Mouse (Mus musculus): ENCODE results near the gene Uevld.
"Not testable (repeated sequence)": the region's sequence is repeated elsewhere in the genome, so short reads cannot be mapped to it uniquely, and the experiment has no call there.

Gene Uevld

DNA sequence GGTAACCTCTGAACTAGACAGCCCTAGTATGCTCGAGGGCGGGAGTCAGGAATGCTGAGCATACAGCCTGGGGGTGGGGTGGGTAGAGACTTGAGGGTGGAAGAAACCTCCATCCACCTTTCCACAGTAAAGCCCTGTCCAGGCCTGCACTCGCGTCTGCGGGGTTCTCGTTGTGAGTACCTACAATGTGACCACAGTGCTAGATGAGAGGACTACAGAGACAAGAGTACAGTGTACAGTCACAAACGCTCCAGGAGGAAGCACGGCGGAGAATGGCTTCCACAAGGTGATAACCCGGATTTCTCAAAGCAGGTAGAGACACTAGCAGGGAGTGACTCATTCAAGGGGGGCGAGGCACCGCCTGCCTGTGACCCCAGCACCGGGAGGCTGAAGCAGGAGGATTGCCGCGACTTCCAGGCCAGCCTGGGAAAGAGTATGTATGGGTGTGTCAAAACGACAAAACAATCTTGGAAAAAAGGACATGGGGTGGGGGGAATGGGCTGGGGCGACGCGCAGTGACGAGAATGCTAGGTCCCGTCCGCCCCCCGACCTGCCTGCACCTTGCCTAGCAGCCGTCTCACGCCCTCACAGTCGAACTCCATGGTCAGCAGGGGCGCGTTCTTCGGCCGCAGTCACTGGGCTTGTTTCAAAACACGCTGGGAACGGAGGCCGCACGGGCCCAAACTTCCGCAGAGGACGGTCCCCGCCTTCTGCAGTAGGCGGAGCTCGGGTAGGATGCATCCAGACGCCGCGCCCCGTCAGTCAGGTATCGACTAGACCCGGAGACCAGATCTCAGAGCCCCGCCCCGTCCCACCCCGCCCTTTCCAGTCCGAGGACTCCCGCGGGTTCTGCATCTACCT, at the start of gene Uevld:
Gene Uevld (minus strand): TSS at position 697 of the 861 bp plus-strand sequence.
- peak; percentile 97 for DNase-seq

DNA sequence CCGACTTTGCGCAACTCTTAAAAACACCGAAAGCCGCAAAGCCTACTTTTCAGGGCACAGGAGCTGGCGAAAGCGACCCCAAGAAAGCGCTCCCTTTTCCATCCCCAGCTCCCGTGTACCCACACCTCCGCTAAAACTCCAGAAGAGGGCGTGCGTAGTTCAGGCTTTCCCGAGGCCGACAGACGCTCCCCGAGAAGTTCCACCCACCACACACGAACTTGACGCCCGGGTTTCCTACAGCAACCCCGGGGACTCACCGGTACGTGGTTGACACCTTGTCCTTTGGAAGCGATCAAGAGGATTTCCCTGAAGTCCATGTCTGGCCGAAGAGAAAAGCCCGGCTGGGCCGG, 49.5 kb upstream of the Uevld start:
- no peak for DNase-seq

DNA sequence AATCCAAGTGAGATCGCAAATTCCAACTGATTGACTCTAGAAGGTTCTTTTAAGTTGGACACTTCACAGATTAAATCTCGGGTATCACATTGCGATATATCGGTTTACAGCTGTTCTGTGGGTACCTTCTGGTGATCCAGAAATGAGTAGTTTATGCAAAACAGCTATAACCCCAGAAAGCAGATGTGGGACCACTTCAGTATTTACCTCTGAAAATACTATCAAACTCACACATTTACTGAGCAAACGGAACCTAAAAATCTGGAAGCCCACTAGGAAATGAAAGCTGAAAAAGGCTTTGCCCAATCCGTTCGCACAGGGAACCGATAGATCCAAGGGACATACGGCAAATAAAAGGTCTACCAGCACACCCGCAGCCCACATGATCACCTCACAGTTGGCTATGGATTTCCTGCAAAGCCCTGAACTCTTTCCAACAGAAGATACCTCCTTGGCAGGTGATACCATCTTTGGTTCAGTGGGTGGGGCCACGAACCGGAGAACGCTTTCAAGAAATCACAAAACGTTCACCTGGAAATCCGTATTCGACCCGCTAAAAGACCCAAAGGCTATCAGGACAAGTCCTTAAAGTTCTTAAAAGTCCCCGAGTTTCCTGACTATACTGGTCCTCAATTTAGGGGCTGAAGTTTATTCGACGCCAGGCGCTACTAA, 48.9 kb upstream of the Uevld start:
- DNase-seq = no peak

DNA sequence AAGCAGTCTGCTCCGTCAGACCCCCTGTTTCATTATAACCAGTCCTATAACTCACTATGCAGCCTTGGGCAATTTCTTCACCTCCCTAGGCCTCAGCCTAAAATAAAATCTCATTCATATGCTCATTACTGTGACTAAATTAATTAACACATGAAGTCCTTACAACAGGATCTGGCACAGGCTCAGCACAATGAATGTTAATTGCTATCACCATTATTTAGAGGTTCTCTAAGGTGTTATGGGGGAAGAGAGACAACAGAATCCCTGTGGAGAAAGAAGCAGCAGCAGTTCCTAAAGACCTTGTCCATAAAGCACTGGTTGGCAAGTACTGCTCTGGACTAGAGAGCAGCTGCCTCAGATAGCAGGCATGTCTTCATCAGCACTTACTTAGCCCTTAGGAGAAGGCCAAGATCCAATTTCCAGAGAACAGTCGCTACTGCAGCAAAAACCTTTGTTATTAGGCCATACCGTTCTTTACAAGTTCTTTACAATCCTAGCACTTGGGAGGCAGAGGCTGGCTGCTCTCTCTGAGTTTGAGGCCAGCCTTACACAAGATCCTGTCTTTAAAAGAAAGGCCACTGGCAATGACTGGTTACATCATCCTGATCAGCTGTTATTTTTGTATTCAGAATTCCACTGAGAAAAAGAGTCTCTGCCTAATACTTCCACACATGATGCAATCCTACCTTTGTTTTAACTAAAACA, 45.2 kb upstream of the Uevld start:
- no peak for DNase-seq

DNA sequence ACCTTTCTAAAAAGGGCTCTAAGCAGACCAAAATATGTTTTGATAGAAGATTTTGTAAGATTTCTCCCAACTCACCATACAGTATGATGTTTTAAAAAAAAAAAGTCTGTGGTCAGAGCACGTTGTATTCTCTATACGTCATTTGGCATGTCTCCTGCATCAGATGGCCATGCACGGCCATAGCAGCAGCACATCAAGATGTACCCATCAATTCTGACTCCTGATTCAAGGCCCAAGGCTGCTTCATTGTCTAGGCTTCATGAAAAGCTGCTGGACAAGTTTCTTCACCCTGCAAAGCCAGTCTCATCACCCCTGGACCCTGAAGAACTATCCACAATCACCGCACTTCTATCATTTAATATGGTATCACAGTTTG, 43.6 kb upstream of the Uevld start:
- DNase-seq = no peak

DNA sequence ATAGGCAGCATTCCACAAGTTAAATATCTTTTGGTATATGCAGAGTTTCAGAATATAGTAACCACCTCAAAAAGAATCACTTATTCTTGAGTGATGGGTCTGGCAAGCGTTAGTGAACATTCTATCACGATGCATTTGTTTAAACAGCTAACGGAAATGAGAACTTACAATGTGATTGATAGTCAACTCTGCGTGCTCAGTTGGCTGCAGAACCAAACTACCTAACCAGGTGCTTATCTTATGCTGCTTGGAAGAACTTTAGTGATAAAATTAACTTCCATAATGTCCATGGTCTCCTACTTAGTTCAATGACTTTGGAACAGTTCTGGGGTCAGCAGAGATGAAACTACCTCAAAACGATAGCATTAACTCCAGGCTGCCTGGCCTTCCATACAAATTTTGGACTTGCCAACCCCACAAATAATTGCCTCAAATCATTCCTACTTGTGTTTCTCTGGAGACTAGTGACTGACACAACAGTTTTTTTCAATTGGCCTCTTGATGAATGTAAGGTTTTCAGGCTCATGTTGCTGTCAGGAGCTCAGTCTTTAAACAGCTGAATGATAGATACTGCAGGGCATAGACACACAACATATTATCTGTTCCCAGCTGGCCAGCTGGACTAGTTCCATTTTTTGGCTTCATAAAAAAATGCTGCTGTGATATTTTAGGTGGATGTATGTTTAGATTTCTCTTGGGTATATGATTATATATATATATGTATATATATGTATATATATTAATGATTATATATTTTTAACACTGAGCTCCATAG, 43.0 kb upstream of the Uevld start:
- no peak for DNase-seq

DNA sequence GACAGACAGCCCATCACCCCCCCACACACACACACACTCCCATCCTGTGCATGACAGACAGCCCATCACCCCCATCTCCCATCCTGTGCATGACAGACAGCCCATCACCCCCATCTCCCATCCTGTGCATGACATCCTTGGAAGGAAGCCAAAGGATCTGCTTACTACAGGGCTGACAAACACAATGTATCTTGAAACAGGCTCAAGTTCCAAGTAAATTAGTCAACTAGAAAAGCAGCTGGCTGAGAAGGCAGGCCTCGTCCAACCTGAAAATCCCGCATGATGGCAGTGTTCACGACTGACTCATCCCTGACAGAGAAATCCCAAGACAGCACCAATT, 42.3 kb upstream of the Uevld start:
- DNase-seq = no peak

DNA sequence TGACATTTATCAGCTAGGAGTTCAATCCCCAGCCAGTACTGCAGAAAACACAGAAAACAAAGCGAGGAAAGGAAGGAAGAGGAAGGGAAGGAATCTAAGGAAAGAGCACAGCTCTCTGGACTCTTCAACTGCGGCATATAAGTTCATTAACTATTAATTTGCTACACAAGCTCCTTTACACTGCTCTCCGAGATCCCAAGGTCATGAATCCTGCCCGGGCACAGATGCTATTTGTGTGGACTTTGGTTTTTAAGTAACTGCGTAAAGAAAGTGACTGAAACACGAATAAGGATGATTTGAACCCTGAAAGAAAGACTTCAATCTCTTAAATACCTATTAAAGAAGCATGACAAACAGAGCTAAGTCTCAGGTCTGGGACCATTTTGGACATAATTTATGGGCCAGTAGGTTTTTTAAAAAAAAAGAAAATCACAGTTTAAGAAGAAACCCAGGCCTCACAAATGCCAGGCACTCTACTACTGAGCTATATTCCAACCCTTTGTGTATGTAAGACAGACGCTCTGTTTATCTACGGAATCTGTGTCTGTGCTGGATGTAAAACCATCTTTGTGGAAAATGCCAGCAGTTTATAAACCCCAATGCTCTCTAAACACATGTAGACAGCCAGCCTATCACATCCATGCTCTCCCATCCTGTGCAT, 41.8 kb upstream of the Uevld start:
- DNase-seq = no peak

DNA sequence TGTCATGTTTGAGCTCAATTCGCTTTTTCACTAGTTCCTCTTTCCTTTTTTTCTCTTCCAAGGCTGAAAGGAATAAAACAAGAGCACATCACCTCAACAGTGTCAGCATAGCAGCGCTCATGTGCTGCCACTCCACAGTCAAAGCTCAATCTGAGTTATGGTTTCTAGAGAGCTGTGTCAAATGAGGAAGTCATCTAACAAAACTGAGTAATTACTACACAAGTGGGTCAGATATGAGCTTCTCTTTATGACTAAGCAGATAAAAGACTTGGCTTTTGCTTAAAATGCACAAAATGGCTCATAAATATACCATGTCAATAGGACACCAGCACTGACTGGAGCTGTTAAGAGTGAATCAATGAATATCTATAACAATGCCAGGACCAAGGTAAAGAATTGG, 40.6 kb upstream of the Uevld start:
- DNase-seq = no peak

DNA sequence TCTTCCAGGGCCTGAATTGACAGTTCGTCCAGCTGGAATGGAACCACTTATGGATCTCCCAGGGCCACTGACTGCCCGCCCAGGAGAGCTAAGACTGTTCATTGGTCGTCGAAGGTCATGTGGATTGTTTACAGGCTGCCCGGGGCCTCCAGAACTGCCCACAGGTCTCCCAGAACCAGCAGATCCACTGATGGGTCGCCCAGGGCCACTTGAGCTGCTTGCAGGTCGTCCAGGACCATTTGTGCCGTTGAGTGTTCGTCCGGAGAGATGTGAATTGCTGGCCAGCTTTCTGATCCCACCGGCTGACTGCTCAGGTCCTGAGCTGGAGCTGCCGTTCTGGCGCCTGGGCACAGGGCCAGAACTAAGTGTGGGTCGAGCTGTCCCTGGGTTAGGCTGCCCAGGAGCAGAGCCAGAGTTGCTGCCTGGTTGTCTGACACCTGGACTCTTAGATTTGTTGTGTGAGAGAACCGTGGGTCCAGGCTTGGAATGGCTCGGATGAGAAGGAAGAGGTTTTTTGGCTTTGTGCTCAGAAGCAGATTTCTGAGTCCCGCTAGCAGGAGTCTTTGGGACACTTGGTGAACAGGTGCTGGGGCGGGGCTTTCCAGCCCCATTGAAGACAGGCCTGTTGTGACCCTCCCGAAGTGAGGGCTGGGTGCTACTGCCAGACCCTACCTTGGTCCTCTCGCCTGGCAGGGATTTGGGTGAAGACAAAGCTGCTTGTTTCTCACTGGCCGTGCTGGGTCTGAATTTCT, 39.5 kb upstream of the Uevld start:
- peak; percentile 74 for DNase-seq

DNA sequence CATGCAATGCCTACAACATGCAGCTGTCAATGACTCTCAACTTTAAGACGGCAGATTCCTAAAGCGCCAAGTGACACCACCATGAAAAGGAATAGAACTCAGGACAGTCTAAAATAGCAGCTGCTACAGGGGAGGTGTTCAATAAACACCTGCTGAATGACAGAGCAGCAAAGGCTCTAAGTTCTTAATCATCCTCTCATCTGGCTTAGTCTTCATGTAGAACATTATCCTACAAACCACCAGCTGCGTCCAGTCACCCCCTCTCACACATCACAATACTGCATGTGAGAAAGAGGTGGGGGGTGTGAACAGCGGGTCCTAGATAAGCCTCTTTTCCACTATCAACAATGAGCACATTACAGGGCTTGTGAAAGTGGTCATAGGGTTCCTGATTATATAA, 38.7 kb upstream of the Uevld start:
- DNase-seq = no peak

DNA sequence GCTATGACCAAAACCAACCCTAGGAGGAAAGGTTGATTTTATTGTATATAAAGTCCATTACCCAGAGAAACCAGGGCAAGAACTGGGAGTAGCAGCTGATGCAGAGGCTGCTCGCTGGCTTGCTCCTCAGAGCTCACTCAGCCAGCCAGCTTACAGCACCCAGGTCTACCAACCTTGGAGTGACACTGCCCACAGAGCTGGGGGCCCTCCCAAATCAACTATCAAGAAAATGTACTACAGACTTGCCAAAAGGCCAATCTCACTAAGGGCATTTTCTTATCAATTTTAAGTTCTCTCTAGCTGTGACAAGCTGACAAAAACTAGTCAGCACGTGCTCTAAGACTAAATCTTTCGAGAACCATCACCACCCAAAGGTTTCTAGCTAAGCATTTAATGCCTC, 37.2 kb upstream of the Uevld start:
- no peak for DNase-seq

DNA sequence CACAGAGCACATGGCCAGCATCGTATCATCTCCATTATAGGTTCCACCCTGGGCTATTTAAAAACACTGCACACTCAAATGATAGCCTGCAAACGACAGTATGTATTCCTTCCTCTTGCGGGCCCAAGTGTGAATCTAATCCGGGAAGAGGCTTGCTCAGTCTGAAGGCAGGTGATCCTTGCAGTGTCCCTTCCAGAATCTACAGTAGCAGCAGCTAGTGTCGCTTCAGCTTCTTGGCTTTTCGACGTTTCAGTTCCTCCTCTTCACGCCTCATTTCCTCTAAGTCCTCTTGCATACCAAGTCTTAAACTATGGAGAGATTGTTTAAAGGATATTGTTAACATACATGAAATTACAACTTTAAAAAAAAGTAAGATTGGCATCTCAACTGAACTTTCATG, 34.8 kb upstream of the Uevld start:
- no peak for DNase-seq

DNA sequence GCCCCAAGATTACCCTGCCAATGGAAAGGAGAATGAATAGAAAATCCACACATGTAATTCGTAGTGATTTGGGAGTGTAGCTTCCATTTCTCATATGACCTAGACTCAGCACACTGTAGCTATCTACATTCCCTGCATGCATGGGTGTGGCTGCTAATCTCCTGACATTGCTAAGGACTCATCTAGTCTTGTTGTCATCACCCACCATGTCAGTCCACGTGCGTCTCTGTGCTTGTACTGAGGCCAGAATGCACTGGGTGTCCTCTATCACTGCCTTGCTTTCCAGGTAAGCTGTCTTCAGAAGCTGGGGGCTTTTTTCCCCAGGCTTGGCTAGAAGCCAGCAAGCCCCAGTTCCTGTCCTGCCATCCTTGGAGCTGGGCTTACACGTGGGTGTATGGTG, 31.1 kb upstream of the Uevld start:
- DNase-seq = not testable (repeated sequence)

DNA sequence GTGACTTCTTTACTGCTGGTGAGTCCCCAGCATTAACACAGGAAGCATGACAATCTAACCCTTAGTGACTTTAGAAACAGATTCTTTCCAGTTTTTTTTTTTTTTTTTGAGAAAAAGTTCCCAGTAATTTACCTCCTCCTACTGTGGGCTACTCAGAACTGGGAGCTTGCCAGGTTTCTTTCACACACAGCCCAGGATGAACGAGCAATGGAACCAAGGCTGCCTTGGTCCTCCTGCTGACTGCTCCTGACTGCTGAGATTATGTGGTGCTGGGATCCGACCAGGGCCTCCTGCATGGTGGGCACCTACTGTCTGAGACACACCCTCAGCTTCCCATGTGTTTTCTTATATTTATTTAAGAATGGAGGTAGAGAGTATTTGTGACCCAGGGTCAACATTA, 28.7 kb upstream of the Uevld start:
- no peak for DNase-seq

DNA sequence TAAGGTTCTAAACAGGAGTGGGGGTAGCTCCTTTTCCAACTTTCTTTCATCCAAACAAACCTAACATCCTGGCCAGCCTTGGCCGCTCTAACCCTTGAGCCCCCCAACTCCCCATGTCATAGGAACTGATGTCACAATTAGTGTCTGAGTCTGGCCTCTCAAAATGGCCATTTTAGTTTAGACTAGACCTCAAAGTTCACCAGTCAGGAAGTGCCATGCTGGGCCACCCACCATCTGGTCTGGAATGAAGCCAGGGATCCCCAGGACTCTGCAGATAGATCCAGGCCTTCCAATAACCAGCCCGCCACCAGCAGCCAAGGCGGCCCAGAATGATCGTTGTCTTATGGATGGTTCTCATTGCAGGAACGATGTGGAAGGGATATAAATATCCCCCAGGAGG, 28.3 kb upstream of the Uevld start:
- DNase-seq = no peak

DNA sequence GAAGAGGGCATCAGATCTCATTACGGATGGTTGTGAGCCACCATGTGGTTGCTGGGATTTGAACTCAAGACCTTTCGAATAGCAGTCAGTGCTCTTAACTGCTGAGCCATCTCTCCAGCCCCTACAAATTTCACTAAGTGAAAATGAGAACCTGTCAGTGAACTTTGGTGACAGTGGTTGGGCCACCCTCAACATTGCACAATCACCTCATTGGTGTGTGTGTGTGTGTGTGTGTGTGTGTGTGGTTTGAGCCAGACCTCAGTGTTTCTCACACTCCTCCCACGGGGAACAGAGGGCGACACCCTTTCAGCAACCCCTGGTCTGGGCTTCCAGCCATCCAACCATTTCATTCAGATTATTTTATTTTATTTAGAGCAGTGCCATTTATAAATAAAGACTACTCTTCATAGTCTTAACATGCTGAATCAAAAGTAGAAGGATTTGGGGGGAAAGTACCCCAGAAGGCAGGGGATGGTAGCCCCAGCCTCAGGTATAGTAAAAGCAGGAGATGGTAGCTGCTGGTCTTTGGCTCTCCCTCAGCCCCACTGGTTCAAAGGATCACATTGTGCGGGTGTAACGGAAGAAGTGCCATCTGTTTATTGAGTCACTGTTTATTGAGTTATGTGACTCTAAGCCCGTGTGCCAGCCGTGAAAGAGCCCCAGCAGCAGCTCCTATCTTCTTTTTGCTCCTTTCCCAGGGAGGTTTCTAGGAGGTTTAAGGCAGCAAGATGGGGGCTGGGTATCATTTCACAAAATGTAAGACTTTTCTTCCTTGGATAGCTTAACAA, 27.6 kb upstream of the Uevld start:
- no peak for DNase-seq

DNA sequence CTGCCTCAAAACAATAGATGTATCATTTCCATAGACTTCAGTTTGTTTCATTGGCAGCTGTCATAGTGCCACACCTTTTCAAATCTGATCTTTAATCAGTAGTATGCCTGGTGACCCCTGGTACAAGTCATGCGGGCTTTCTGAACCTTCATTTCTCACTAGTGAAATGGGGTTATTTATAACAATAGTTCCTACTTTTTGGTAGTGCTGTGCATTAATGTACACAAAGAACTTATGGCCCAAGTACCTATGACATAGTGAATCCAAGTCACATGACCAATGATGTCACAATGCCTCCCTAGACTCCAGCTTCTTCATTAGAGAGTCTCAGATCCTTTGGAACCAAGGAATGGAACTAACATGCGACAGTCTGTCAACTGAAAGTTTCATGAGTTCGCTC, 25.0 kb upstream of the Uevld start, which contains the start of gene Gm9999:
Gene Gm9999 (plus strand): TSS at position 301 of the 400 bp plus-strand sequence.
- no peak for DNase-seq

DNA sequence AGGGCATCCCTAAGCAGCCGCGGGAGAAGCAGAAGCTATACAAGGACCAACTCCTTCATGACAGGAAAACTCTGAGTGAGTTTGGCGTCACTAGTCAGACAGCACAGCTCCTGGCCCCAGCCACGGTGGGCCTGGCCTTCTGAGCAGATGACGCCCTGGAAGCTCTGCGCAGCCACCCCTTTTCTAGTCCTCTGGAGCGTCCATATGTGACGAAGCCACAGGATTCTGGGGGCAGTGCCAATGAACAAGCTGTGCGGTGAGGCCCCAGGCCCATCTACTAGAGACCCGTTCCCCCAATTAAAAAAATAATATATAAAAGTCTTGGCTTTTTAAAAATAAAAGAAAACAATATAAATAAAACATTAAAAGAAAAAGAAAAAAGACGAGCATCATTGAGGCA, 17.1 kb upstream of the Uevld start:
- no peak for DNase-seq

DNA sequence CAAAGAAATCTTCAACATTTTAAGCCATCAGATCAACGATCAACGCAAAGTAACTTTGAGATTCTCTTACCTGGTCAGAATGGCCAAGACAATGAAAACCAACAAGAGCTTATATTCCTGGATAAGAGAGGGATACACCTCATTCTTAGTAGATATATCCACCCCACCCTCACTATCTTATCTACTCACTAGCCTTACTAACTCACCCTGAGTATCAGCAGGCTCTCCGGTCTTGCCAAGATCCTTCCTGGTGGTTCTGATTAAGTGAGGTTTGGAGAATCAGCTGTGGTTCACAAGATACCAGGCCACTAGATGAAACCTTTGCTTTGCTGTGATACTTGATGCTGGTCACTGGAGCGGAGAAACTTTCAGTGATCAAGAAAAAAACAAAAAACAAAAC, 16.3 kb upstream of the Uevld start:
- no peak for DNase-seq

DNA sequence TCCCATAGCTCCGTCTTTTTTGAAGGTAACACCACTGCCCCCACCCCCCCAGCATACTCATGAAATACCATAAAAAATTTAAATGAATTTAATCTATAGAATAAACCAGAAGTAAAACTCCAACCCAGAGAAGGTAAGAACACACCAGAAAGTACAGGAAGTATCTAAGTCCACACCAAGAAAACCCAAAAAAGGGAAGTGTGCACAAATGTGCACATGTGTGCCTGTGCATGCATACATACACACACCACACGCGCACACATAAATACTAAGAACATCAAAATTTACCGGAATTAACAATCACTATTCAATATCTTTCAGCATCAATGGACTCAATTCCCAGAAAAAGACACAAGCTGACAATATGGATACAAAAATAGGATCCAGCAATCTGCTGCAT, 11.6 kb upstream of the Uevld start:
- no peak for DNase-seq

Measured in kidney, adult 18-20 months (tissue).